Mouse (Mus musculus): ENCODE results near the gene Abhd17a. TPM values are rescaled to one million over a fixed set of nuclear protein-coding genes. Genes with fewer than 3 reads are reported as not detected.
A peak's percentile ranks its signal among the peaks of the same experiment; 100 is the strongest.

The Abhd17a gene
- polyA plus RNA-seq, 1 experiment, result 581 TPM

DNA sequence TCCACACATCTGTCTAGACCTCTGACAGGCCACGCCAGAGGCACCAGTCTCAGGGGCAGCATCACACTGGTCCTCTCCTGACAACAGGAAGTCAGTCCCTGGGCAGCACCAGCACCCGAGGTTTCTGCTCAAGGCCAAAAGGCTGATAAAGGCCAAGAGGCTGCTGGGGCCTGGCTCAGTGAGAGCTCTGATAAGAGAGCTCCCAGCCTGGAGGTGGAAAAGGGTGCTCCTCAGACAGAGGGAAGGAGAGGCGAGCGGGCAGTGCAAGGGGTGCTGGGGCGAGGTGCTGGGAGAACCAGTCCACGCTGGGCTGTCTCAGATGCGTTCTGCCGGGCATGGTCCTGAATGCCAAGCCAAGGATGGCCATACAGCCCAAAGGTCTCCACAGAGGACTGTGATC lies 36.6 kb downstream of the Abhd17a start:
- peaks cover 66% of the 10 kb centered on the region for H3K36me3 ChIP-seq (replicated peaks; ENCODE audit: low read length)
- H3K4me1 ChIP-seq, result peaks cover 76% of the 10 kb centered on the region
- no peak for TF ChIP-seq GATA1 (IDR thresholded peaks at IDR 0.05; ENCODE audit: borderline replicate concordance, low read length)
- no peak for TF ChIP-seq FLI1 (IDR thresholded peaks at IDR 0.05; ENCODE audit: low read length)
- no peaks in the 10 kb centered on the region for H3K27me3 ChIP-seq (replicated peaks)
- peak overlapping the region; percentile 83 for H3K4me3 ChIP-seq (replicated peaks)
- no peaks in the 10 kb centered on the region for H3K9me3 ChIP-seq

- TF ChIP-seq FLI1 (IDR thresholded peaks at IDR 0.05; ENCODE audit: low read length) (no peak), GATA1 (IDR thresholded peaks at IDR 0.05; ENCODE audit: borderline replicate concordance, low read length) (no peak)
- Histone ChIP-seq H3K4me3 (replicated peaks) (no peak overlapping the region), H3K9me3 (no peaks in the 10 kb centered on the region), H3K27me3 (replicated peaks) (no peaks in the 10 kb centered on the region), H3K4me1 (peaks cover 76% of the 10 kb centered on the region), H3K36me3 (replicated peaks; ENCODE audit: low read length) (peaks cover 76% of the 10 kb centered on the region)
These were observed 37.8 kb downstream of the Abhd17a start for GRCm38 (mm10) chr10:80552364-80552763.

GRCm38 (mm10) chr10:80549279-80549678 lies 40.9 kb downstream of the Abhd17a start:
- no peak for TF ChIP-seq GATA1 (IDR thresholded peaks at IDR 0.05; ENCODE audit: borderline replicate concordance, low read length)
- no peak for TF ChIP-seq FLI1 (IDR thresholded peaks at IDR 0.05; ENCODE audit: low read length)
- H3K4me3 ChIP-seq (replicated peaks), result no peak overlapping the region
- H3K36me3 ChIP-seq (replicated peaks; ENCODE audit: low read length), result peaks cover 90% of the 10 kb centered on the region
- no peaks in the 10 kb centered on the region for H3K27me3 ChIP-seq (replicated peaks)
- peaks cover 68% of the 10 kb centered on the region for H3K4me1 ChIP-seq
- H3K9me3 ChIP-seq, result no peaks in the 10 kb centered on the region

- peaks cover 60% of the 10 kb centered on the region for H3K4me1 ChIP-seq
- no peak overlapping the region for H3K4me3 ChIP-seq (replicated peaks)
These were observed 41.6 kb downstream of the Abhd17a start for GRCm38 (mm10) chr10:80548428-80549006.

DNA sequence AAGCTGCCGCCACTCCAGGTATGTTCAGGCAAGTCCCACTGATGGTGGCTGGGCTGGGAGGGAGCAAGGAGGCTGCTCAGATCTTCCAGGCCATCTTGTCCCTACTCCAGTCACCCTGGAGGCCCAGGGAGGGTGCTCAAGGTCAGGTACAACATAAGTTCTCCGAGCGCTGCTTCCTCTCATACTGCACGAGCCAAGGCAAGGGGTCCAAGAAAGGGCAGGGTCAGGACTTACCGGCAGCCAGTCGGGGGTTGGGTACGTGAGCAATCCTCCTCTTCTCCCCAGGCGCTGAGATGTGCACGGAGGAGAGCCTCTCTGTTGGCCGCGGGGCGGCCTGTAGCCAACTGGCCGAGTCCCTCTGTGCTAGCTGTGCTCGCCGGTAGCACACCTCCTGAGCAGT lies 42.6 kb downstream of the Abhd17a start:
- H3K4me1 ChIP-seq, result peaks cover 58% of the 10 kb centered on the region
- H3K9me3 ChIP-seq, result no peaks in the 10 kb centered on the region
- H3K27me3 ChIP-seq (replicated peaks), result no peaks in the 10 kb centered on the region
- no peak overlapping the region for H3K4me3 ChIP-seq (replicated peaks)
- H3K36me3 ChIP-seq (replicated peaks; ENCODE audit: low read length), result peaks cover 95% of the 10 kb centered on the region
- TF ChIP-seq GATA1 (IDR thresholded peaks at IDR 0.05; ENCODE audit: borderline replicate concordance, low read length) (no peak), FLI1 (IDR thresholded peaks at IDR 0.05; ENCODE audit: low read length) (no peak)

More at GRCm38 (mm10) chr10:80548428-80549006, 41.6 kb downstream of the Abhd17a start:
- Histone ChIP-seq H3K27me3 (replicated peaks) (no peaks in the 10 kb centered on the region), H3K36me3 (replicated peaks; ENCODE audit: low read length) (peaks cover 92% of the 10 kb centered on the region), H3K9me3 (no peaks in the 10 kb centered on the region)
- no peak for TF ChIP-seq GATA1 (IDR thresholded peaks at IDR 0.05; ENCODE audit: borderline replicate concordance, low read length)
- no peak for TF ChIP-seq FLI1 (IDR thresholded peaks at IDR 0.05; ENCODE audit: low read length)

DNA sequence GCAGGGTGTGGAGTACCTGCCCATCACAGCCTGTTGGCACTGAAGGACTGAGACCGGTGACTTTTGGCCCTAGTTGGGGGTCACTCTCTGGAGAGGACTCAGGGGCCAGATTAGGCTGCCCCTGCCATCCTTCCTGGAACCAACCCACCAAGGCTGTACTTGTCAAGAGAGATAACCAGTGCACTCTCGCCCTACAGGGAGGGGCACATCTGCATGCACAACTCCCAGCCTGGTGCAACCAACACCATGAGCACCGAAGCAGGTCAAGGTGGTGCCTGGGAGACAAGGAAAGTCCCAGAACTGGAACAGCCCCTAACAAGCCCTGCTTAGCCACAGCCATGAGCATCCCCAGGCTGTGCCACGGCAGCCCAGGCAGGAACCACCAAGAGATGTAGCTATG lies 43.2 kb downstream of the Abhd17a start:
- TF ChIP-seq GATA1 (IDR thresholded peaks at IDR 0.05; ENCODE audit: borderline replicate concordance, low read length), result no peak
- TF ChIP-seq FLI1 (IDR thresholded peaks at IDR 0.05; ENCODE audit: low read length), result no peak
- Histone ChIP-seq H3K36me3 (replicated peaks; ENCODE audit: low read length) (peaks cover 97% of the 10 kb centered on the region), H3K4me3 (replicated peaks) (no peak overlapping the region), H3K27me3 (replicated peaks) (no peaks in the 10 kb centered on the region), H3K4me1 (peaks cover 59% of the 10 kb centered on the region), H3K9me3 (no peaks in the 10 kb centered on the region)

- Histone ChIP-seq H3K4me1 (peaks cover 62% of the 10 kb centered on the region), H3K9me3 (no peaks in the 10 kb centered on the region), H3K36me3 (replicated peaks; ENCODE audit: low read length) (peaks cover 99% of the 10 kb centered on the region), H3K27me3 (replicated peaks) (no peaks in the 10 kb centered on the region), H3K4me3 (replicated peaks) (no peak overlapping the region)
- no peak for TF ChIP-seq GATA1 (IDR thresholded peaks at IDR 0.05; ENCODE audit: borderline replicate concordance, low read length)
- no peak for TF ChIP-seq FLI1 (IDR thresholded peaks at IDR 0.05; ENCODE audit: low read length)
These were observed 44.6 kb downstream of the Abhd17a start for GRCm38 (mm10) chr10:80545590-80545989.

GRCm38 (mm10) chr10:80543873-80544272 lies 46.3 kb downstream of the Abhd17a start:
- no peak for TF ChIP-seq GATA1 (IDR thresholded peaks at IDR 0.05; ENCODE audit: borderline replicate concordance, low read length)
- TF ChIP-seq FLI1 (IDR thresholded peaks at IDR 0.05; ENCODE audit: low read length), result no peak
- Histone ChIP-seq H3K4me1 (peaks cover 71% of the 10 kb centered on the region), H3K9me3 (no peaks in the 10 kb centered on the region), H3K27me3 (replicated peaks) (no peaks in the 10 kb centered on the region), H3K36me3 (replicated peaks; ENCODE audit: low read length) (peaks cover 85% of the 10 kb centered on the region), H3K4me3 (replicated peaks) (no peak overlapping the region)

GRCm38 (mm10) chr10:80539493-80539892 lies 50.6 kb downstream of the Abhd17a start:
- Histone ChIP-seq H3K27me3 (replicated peaks) (peaks cover 25% of the 10 kb centered on the region), H3K36me3 (replicated peaks; ENCODE audit: low read length) (peaks cover 41% of the 10 kb centered on the region), H3K9me3 (no peaks in the 10 kb centered on the region), H3K4me3 (replicated peaks) (peak overlapping the region; percentile 84), H3K4me1 (peaks cover 82% of the 10 kb centered on the region)
- TF ChIP-seq FLI1 (IDR thresholded peaks at IDR 0.05; ENCODE audit: low read length) (no peak), GATA1 (IDR thresholded peaks at IDR 0.05; ENCODE audit: borderline replicate concordance, low read length) (no peak)

DNA sequence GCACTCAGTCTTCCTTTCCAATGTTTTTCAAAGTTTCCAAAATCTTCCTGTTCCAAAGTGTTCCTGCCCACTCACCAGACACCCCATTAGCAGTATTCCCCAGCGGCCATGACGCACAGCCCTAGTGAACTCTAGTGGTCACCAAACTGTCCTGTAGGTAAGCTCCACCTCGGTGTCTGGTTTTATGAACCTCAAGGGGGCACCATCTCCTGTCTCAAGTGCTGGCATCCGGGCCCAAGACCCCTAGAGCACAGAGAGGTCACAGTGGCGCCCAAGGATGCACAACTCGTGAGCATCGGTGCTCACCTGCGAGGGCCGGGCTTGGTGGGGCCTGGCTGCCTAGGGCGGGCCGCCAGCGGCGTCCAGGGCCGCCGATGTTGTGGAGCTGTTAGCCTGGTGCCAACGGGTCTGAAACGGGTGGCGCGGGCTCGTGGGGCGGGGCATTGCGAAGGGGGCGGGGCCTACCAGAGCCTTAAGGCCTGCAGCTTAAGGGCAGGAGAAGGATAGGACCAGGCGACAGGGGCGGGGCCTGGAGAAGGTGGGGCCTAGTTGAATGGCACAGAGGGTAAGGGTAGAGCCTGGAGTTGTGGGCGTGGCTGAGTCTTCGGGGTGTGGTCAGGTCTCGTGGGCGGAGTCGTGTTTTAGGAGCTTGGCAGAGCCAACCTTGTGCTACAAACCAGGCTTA lies 51.3 kb downstream of the Abhd17a start, which contains the start of gene Atp8b3:
Gene Atp8b3 (minus strand): TSS at position 415 of the 685 bp plus-strand sequence.
- H3K9me3 ChIP-seq, result no peaks in the 10 kb centered on the region
- H3K4me3 ChIP-seq (replicated peaks), result peak within 1 kb of the TSS; percentile 84
- H3K27me3 ChIP-seq (replicated peaks), result peaks cover 32% of the 10 kb centered on the region
- no peak for TF ChIP-seq GATA1 (IDR thresholded peaks at IDR 0.05; ENCODE audit: borderline replicate concordance, low read length)
- no peak for TF ChIP-seq FLI1 (IDR thresholded peaks at IDR 0.05; ENCODE audit: low read length)
- peaks cover 35% of the 10 kb centered on the region for H3K36me3 ChIP-seq (replicated peaks; ENCODE audit: low read length)
- H3K4me1 ChIP-seq, result peaks cover 88% of the 10 kb centered on the region

Data from megakaryocyte, embryonic 14.5 days (primary cell).